Mouse (Mus musculus): Measurements from ENCODE around the gene Asap3.

Asap3 gene

DNA sequence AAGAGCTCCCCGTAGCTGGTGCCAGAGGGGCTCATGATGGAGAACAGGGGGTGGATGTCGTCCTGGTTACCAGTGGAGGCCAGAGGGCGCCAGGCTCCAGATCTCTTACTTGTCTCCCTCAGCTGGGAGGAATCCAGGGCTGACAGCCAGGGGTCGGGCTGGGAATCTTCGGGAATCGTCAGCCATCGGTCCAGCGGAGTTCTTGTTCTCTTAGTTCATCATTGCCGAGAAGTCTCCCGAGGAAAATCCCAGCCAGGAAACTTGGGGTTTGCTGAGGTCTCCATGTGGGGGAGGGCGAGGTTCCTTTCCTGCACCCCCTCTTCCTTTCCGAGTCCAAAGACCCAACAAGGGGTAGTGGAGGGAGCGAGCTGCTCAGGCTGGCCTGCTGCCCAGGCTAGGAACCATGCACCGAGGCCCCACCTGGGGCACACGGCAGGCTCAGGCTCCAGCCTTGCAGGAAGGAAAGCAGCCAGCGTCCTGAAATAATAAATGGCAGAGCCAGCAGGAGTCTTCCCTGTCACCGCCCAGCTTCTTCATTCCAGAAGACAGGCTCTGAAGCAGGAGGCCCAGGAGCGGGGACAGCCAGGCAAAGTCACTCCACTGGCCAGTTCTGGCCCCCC is 12.5 kb downstream of the Asap3 start:
- DNase-seq (ENCODE audit: low spot score in 2 of 2), result peak; percentile 64 to 70

DNA sequence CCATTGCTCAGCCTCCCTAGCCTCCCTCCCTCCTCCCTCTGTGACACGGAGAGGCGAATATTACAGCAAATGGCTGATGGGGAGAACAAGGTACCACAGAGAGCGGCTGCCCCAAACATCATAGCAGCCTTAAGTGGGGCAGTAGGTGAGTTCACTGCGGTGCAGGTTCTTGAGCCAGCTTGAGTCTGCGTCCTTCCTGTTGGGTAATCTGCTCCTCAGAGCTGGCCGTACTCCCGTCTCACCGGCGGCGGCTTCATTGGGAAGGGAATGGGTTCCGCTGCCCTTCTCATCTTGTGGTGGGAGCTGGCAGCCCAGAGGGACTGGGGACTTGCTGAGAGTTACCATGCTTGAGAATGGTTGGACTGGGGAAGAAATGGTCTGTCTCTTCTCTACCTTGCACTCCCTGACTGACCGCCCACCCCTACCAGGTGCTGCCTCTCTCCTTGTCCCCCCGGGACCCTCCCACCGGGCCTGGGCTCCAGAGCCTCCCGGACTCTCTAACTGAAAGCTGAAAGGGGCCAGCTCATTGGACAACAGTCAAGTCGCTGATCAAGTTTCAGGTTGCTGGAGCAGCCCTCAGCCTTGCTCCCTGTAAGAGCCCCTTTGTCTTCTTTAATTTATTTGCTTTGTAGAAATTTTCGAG is 14.1 kb downstream of the Asap3 start:
- no peak for DNase-seq (ENCODE audit: low spot score in 2 of 2)

DNA sequence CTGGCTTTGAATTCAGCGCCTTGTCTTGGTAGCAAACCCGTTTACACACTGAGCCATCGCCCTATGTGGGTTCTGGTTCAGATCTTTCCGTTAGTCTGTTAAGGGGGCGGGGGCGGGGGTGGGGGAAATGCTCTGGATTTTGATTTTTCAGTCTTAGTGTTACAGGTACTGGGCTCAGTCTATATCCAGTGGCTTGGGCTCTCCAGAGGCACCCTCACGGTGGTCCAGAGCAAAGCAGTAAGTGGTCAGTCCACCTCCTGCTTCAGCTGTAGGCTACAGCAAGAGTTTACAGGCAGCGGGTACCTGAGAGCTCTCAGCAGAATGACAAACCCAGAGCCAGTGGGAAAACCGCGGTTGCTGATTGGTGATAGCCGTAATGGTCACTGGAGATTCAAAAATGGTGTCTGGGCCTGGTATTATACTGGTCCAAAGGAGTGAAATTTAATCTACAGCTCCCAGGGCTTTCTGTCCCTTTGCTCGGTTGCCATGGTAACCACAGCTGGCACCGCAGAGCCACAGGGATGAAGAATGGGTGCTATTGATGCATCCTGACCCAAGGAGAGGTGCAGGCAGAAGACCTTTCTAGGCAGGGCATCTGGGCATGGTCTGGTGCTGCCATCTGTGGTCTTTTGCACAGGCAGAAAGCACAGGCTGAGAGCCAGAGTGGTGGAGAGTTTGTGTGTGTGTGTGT is 17.5 kb downstream of the Asap3 start:
- DNase-seq (ENCODE audit: low spot score in 2 of 2), result peak; percentile 72 to 82

DNA sequence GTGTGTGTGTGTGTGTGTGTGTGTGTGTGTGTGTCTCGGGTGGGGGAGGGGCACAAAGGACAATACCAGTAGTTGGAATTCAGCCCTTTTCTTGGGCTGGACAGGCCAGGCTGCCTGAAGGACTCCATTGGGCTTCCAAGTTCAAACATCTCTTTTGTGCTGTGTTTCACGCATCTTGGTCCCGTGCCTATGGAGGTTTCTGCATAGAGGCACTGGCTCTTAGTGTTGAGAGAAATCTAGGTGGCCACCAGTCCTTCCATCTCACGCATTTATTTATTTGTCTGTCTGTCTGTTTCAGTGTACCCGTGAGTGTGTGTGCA is 18.0 kb downstream of the Asap3 start:
- no peak for DNase-seq (ENCODE audit: low spot score in 2 of 2)

DNA sequence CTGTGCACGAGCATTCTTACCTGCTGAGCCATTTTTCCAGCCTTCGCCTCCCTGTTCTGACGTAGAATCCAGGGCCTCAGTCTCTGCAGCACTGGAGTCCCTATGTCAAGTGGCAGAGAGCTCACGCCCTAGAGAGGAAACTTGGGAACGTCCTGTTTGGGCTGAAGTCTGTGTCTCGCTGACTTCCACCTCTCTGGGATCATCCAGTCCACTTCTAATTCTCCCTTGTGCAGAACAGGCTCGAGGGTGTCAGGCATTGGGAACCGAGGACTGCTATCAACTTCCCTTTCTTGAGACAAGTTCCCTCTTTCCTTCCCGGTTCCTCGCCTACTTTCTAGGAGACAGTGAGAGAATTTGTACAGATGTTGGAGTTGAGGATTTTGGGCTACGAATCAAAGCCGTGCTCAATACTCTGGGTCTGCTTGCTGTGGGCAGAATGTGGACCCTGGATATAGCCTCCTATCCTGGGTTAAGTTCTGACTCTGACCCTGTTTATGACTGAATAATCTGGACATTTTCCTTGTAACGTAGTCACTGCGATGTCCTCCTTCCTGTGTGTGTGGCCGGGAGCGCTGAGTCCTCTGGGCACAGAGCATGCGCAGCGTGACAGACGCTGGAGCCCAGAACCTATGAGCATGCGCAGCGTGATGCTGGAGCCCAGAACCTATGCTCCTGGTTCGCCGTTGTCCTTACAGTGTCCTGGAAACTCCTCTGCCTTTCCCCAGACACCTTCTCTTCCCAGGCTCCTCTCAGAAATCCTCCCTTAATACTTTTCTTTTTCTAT is 18.7 kb downstream of the Asap3 start:
- no peak for DNase-seq (ENCODE audit: low spot score in 2 of 2)

- DNase-seq (ENCODE audit: low spot score in 2 of 2), result no peak
Measured at GRCm38 (mm10) chr4:136227408-136227807, 21.2 kb downstream of the Asap3 start.

- no peak for DNase-seq (ENCODE audit: low spot score in 2 of 2)
Measured at GRCm38 (mm10) chr4:136228640-136229039, 22.5 kb downstream of the Asap3 start.

DNA sequence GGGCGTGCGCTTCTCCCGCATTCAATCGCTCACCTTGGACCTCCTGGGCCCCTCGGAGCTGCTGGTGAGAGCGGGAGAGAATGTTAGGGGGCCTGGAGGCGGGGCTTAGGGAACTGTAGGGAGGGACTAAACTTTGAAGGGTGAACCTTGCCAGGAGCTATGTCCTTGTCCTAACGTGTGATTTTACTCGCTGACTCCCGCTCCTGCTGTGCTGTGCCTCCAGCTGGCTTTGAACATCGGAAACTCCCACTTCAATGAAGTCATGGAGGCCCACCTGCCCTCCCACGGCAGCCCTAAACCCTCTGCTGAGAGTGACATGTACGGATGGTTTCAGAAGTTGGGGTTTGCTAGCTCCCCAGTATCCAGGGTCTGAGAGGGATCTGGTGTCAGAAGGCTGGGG is 32.5 kb downstream of the Asap3 start:
- DNase-seq (ENCODE audit: low spot score in 2 of 2), result no peak

DNA sequence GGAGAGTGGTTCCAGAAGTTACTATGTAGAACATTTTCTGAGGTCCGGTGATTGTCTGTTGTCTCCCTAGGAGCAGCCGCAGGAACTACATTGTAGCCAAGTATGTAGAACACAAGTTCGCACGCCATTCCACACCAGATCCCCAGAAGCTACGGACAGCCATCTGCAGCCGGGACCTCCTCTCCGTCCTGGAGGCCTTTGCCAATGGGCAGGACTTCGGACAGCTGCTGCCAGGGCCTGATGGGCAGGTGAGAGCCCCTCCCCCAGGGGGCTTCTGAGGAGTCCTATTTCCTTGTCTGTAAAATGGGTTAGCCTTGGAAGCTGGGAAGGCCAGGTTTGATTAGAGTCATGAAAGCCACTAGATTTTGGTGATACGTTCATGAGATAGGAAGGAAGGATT is 32.9 kb downstream of the Asap3 start:
- no peak for DNase-seq (ENCODE audit: low spot score in 2 of 2)

DNA sequence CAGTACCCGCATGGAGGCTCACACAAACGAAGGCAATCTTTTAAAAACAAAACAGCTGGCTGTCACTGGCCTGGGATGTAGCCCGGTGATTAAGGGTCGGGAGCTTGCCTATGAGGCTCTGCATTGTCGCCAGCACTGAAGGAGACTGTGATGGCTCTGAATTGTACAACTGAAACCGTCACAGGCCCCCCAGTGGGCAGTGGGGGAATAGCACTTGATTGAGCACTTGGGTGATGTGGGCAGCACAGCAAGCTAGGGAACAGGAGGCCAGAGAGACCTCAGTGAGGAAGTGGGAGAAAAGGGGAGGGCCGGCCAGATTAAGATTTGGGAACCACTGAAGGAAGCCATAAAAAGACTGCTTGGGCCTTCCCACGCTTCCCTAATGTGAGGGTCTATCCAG is 33.5 kb downstream of the Asap3 start:
- DNase-seq (ENCODE audit: low spot score in 2 of 2), result peak; percentile 85 to 90

- DNase-seq (ENCODE audit: low spot score in 2 of 2), result no peak
Measured at GRCm38 (mm10) chr4:136240123-136240522, 34.0 kb downstream of the Asap3 start.

GRCm38 (mm10) chr4:136240955-136241354 is 34.8 kb downstream of the Asap3 start:
- DNase-seq (ENCODE audit: low spot score in 2 of 2), result no peak

DNA sequence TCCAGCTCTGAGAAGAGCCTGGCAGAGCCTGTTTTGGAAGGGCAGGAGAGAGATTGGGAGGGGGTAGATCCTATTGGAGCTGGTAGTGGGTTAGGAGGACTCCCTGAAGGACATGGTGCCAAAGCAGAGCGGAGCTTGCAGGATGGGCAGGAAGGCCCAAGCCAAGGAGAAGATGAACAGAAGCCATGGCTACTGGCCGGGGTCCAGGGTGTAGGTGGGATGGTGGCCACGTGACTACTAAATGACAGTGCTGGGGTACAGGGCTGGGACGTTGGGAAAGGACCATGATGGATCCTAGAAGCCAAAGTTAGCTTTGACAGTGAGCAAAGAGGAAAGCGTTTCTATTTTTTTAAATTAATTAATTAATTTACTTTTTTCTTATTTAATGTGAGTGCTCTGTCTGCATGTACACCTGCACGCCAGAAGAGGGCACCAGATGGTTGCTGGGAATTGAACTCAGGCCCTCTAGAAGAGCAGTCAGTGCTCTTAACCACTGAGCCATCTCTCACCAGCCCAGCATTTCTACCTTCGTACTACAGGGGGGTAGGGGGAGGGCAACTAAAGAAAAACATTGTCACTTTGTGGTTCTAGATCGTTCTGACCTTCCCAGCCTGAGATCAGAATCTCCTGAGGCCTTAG is 36.0 kb downstream of the Asap3 start:
- peak in 1 of 2 experiments; percentile 46 for DNase-seq (ENCODE audit: low spot score in 2 of 2)

DNA sequence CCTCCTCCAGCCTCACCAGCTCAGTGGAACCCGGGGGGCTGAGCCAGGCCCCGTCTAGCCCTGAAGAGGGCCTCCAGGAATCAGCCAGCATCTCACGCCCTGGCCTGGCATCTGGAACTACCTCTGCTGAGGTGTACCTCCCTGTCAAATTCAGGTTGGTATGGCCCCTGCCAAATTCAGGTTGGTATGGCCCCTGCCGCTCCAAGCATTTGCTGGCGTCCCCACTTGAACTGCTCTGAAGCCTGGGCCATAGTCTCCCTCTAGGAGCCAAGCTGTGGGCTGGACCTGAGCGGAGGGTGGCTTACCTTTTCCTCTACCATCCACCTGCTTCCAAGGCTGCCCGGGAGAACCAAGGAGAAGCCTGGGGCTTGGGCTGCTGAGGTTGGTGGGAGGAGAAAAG is 36.6 kb downstream of the Asap3 start:
- no peak for DNase-seq (ENCODE audit: low spot score in 2 of 2)

GRCm38 (mm10) chr4:136244208-136244607 is 38.0 kb downstream of the Asap3 start:
- DNase-seq (ENCODE audit: low spot score in 2 of 2), result no peak

DNA sequence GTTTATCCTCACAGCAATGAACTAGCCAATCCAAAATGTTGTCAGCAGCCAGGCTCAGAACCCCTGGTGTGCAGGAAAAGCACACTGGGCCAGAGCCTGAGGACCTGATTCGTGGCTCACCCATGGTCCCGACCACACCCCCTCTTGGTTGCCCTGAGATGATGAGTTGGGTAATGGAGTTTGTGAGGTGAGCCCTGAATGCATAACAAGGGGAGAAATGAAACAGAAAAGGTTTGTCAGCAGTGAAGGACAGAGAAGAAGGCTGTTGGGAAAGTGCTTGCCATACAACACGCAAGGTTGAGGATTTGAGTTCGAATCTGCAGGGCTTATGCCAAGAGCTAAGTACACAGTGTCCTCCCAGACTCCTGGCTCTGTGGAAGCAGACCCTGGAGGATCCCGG is 39.5 kb downstream of the Asap3 start:
- DNase-seq (ENCODE audit: low spot score in 2 of 2), result no peak

- DNase-seq (ENCODE audit: low spot score in 2 of 2), result no peak
Measured at GRCm38 (mm10) chr4:136246568-136246969, 40.4 kb downstream of the Asap3 start.

DNA sequence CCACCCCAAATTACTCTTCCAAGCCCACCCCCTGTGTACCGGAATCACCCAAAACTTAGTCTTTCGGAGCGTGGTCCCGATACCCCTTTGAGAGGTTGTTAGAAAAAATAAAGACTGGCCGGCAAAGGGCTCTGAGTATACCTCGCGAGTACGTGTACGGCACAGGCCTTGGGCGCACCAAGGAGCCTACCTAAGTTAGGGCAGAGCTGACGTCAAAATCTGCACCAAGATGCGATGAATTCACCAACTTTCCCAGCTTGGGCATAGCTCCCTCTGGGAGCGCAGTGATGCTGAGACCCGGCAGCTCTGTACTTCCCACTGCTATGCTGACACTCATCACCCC is 41.2 kb downstream of the Asap3 start:
- no peak for DNase-seq (ENCODE audit: low spot score in 2 of 2)

- DNase-seq (ENCODE audit: low spot score in 2 of 2), result no peak
Measured at GRCm38 (mm10) chr4:136247729-136248463, 41.7 kb downstream of the Asap3 start, which contains the start of gene Tcea3. Gene Tcea3, plus strand, starts transcription at chr4:136247729.

DNA sequence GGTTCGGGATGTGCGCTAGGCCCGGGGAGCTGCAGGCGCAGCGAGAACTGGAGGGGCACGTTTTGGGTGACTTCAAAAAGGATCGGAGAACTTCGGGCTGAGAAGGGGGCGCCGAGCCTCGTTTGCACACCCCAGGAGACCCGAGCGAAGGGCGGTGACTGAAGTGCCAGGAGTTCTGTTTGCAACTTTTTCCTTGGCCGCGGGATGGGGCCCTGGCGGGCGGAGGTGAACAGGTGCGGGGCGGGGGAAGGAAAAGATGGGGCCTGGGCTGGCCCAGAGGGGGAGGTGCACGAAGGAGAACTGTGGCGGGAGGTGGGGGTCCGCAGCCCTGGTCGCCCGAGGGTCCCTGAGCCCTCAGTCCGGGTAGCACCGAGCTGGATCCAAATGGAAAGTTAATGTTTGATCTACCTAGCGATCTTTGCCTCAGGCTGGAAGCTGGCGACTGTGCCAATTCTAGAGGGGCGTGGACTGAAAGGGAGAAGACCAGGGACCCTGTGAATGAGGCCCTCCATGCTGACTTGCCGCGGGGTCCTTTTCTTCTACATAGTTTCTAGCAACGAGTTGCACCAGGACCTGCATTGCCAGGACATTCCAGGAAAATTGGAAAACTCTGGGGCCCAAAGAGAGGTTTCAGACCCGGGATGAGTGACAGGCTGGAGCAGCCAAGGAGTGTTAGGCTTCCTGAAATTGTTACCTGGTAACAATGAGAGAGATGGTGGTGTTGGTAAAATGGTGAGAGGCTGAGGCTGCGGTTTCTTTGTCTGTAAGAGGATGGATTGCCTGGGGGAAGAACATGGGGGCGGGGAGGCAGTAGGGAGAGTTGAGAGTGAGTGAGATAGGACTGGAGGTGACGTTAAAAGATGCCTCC is 42.5 kb downstream of the Asap3 start:
- DNase-seq (ENCODE audit: low spot score in 2 of 2), result no peak

DNA sequence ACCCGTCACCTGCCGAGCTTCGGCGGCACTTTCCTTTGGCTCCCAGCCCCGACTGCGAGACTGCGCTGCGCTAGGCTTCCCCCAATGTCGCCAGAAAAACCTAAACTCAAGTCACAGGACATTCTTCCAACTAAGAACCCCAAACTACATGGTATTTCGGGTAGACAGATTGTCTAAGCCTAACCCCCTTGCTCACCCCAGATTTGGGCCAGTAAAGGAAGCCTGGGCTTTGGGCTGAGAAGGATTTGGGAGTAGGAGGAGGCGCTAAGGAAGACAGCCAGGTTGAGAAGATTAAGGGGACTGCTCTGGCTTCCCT is 43.1 kb downstream of the Asap3 start:
- DNase-seq (ENCODE audit: low spot score in 2 of 2), result no peak

Measured in right cerebral cortex, postnatal 10 days (tissue).